Mouse (Mus musculus) lung, postnatal 25 days (tissue): ENCODE measurements around the gene Greb1.

Experiments used
- DNase-seq: peaks from one replicate; pipeline ENCODE4 v3.0.0; 2022; ENCODE audit warnings: low spot score

Greb1 gene

GRCm38 (mm10) chr12:16805511-16805910 is 4.8 kb upstream of the Greb1 start:
- DNase-seq: peak; percentile 78

GRCm38 (mm10) chr12:16803956-16804430 is 3.3 kb upstream of the Greb1 start:
- no peak for DNase-seq

- DNase-seq: no peak
These were observed 2.7 kb upstream of the Greb1 start for GRCm38 (mm10) chr12:16803237-16803955.

GRCm38 (mm10) chr12:16800959-16801315 is 251 bp upstream of the Greb1 start:
- no peak for DNase-seq

GRCm38 (mm10) chr12:16799928-16800258 is 793 bp downstream of the Greb1 start:
- no peak for DNase-seq

- DNase-seq: no peak
These were observed 1.8 kb downstream of the Greb1 start for GRCm38 (mm10) chr12:16798894-16799293.

GRCm38 (mm10) chr12:16795781-16796180 is 4.9 kb downstream of the Greb1 start:
- no peak for DNase-seq

GRCm38 (mm10) chr12:16793371-16793770 is 7.3 kb downstream of the Greb1 start:
- DNase-seq: no peak

- DNase-seq: no peak
These were observed 10.2 kb downstream of the Greb1 start for GRCm38 (mm10) chr12:16790456-16790855.

GRCm38 (mm10) chr12:16789756-16790155 is 10.9 kb downstream of the Greb1 start:
- DNase-seq: no peak

GRCm38 (mm10) chr12:16789199-16789598 is 11.5 kb downstream of the Greb1 start:
- DNase-seq: no peak

GRCm38 (mm10) chr12:16788600-16788999 is 12.1 kb downstream of the Greb1 start:
- no peak for DNase-seq

- no peak for DNase-seq
These were observed 19.5 kb downstream of the Greb1 start for GRCm38 (mm10) chr12:16781034-16781746.

GRCm38 (mm10) chr12:16780320-16780719 is 20.4 kb downstream of the Greb1 start:
- DNase-seq: no peak

- DNase-seq: no peak
These were observed 21.5 kb downstream of the Greb1 start for GRCm38 (mm10) chr12:16779165-16779564.

GRCm38 (mm10) chr12:16778523-16778922 is 22.2 kb downstream of the Greb1 start:
- no peak for DNase-seq

GRCm38 (mm10) chr12:16775351-16775750 is 25.3 kb downstream of the Greb1 start:
- DNase-seq: peak; percentile 18

- no peak for DNase-seq
These were observed 26.1 kb downstream of the Greb1 start for GRCm38 (mm10) chr12:16774605-16775004.

- DNase-seq: no peak
These were observed 31.0 kb downstream of the Greb1 start for GRCm38 (mm10) chr12:16769601-16770165.

GRCm38 (mm10) chr12:16768711-16769110 is 32.0 kb downstream of the Greb1 start:
- DNase-seq: no peak

GRCm38 (mm10) chr12:16768251-16768650 is 32.4 kb downstream of the Greb1 start:
- DNase-seq: no peak

- DNase-seq: no peak
These were observed 35.8 kb downstream of the Greb1 start for GRCm38 (mm10) chr12:16764776-16765445.
